Mouse (Mus musculus): Measurements from ENCODE around the gene Phc2.
A peak's percentile ranks its signal among the peaks of the same experiment; 100 is the strongest.

- TF ChIP-seq POLR2A (IDR thresholded peaks at IDR 0.05; ENCODE audit: insufficient read length, low read depth) (no peak), USF1 (IDR thresholded peaks at IDR 0.05; ENCODE audit: low read depth) (peak; percentile 57), E2F4 (IDR thresholded peaks at IDR 0.05; ENCODE audit: insufficient read depth) (no peak), MAX (IDR thresholded peaks at IDR 0.05; ENCODE audit: low read depth) (no peak), POLR2AphosphoS2 (IDR thresholded peaks at IDR 0.05; ENCODE audit: insufficient read length, low read depth) (no peak), CEBPB (IDR thresholded peaks at IDR 0.05; ENCODE audit: insufficient read depth, poor library complexity, severe bottlenecking) (no peak), TCF12 (IDR thresholded peaks at IDR 0.05; ENCODE audit: insufficient read depth, poor library complexity, severe bottlenecking) (no peak), MYOG (IDR thresholded peaks at IDR 0.05; ENCODE audit: control insufficient read depth in 1 of 3, insufficient read depth in 1 of 3, insufficient read length in 2 of 3, low read depth in 2 of 3) (no peak), MYOD1 (IDR thresholded peaks at IDR 0.05; ENCODE audit: control insufficient read depth in 1 of 3, insufficient read length in 2 of 3, low read depth in 2 of 3) (no peak), SRF (IDR thresholded peaks at IDR 0.05; ENCODE audit: control insufficient read depth, insufficient read length, low read depth) (no peak), REST (IDR thresholded peaks at IDR 0.05; ENCODE audit: insufficient read depth, insufficient read length) (no peak)
Observed at GRCm38 (mm10) chr4:128660196-128660595, 5.7 kb downstream of the Phc2 start.

Data from myocyte (in vitro differentiated cells).